Mouse (Mus musculus) left cerebral cortex, adult 9 months (tissue): ENCODE results near the gene Tmem234.

ENCODE experiments used
- DNase-seq, 2 experiments: peaks; one replicate each; pipeline ENCODE4 v3.0.0; 2022; ENCODE audit warnings: low spot score in 2 of 2

The Tmem234 gene

DNA sequence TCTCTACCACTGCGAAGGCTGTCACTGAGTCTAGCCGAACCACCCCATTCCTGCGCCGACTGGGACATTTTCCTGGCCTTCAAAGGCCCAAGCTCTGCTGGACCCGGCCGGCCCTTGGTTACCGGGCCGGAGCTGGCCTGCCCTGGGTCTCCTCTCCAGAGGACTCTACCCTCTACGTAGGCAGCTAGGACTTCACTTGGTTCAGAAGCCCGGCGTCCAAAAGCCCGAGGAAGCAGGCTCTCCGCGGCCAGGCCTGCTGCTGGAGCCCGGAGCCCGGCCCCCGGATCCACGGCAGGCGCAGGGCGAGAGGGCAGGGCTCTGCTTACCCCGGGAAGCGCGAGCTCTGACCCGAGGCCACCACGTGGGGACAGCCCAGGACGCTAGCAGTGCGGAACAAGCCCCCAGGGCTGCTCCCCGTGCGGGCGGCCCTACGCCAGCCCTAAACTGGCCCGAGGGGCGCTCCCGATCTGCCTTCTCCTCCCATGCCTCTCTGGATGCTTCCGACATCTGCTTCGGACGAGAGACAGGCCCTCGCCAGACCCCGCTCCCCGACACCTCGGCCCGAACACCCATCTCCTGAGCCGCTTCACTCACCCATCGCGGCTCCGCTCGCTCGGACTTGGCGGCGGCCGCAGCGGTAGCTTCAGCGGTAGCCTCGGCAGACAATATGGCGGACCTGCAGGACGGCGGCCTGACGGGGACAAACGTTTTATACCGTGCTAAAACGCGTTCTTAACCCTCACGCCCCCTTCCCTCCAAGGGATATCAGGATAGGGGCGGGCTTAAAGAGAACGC is 71.8 kb downstream of the Tmem234 start, which contains the start of gene Kpna6:
Kpna6 (minus strand) TSS at position 685 of the 795 bp plus-strand sequence.
- peak; percentile 69 to 90 for DNase-seq

DNA sequence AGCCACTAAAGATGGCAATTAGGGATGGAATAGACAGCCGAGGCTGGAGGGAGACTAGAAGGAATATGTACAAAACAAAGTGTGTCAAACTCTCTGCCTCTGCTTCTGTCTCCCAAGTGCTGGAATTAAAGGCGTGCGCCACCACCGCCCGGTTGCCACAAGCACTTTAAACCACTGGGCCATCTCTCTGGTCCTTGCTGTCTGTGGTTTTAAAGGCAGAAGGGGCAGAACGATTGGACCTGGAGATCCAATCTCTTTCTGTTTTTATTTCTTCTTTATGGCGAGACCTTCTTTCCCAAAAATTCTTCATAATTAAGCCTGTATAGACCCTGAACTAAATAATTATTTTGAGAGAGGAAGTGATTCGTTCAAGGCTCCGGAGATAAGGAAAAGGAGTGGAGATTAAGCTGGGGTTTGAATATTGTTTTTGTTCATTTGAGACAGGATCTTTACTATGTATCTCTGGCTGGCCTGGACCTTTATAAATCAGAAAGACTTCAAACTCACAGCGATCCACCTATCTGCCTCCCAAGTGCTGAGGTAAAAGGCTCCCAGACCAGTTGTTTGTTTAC is 72.5 kb downstream of the Tmem234 start:
- DNase-seq = no peak
